Mouse (Mus musculus): ENCODE data around the gene Gm4767. TPM values are rescaled to one million over a fixed set of nuclear protein-coding genes. Genes with fewer than 3 reads are reported as not detected.
"Not testable (repeated sequence)": the region's sequence is repeated elsewhere in the genome, so short reads cannot be mapped to it uniquely, and the experiment has no call there.

Gm4767 gene
- total RNA-seq (2012; rRNA removed), result 1.6 and 2.6 TPM in 2 replicates

DNA sequence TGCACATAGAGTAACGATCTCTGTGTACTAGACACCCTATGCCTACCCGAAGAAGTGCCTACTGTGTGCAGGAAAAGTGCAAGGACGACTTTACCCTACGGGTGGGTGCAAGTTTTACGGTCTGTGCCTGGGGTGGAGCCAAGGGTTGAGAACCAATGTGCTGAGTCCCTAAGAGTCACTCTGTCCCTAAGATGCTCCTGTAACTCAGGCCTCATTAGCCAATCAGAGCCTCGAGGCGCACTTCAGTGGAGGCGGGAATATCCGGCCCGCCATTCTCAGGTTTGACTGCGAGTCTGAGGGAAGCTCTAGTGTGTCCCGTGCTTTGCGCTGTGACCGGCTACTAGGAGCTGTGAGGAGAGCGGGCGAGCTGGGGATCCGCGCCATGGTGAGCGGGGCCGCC, at the start of gene Gm4767:
Gene Gm4767 (plus strand): TSS at position 288 of the 400 bp plus-strand sequence.
- H3K4me3 ChIP-seq (ENCODE audit: insufficient read depth in 1 of 2, low read depth in 1 of 2, low read length in 2 of 2, poor library complexity in 1 of 2, severe bottlenecking in 1 of 2); H3K27ac ChIP-seq (ENCODE audit: insufficient read depth, low read depth, low read length, poor library complexity, severe bottlenecking); H3K9ac ChIP-seq (ENCODE audit: insufficient read depth, low read depth, low read length, poor library complexity, severe bottlenecking); DNase-seq (ENCODE audit: low read depth, low spot score); in situ Hi-C loops (cut with MboI; ENCODE audit: low sequenced_read_pairs in 2 of 2, unreplicated experiment in 2 of 2); H3K36me3 ChIP-seq (ENCODE audit: control insufficient read depth, insufficient read depth, low read length, poor library complexity, severe bottlenecking); H3K9me3 ChIP-seq (ENCODE audit: control insufficient read depth, insufficient read depth, low read depth, low read length); H3K4me1 ChIP-seq (ENCODE audit: control insufficient read depth in 2 of 2, insufficient read depth in 2 of 2, low read length in 2 of 2, poor library complexity in 1 of 2): not testable (repeated sequence)

DNA sequence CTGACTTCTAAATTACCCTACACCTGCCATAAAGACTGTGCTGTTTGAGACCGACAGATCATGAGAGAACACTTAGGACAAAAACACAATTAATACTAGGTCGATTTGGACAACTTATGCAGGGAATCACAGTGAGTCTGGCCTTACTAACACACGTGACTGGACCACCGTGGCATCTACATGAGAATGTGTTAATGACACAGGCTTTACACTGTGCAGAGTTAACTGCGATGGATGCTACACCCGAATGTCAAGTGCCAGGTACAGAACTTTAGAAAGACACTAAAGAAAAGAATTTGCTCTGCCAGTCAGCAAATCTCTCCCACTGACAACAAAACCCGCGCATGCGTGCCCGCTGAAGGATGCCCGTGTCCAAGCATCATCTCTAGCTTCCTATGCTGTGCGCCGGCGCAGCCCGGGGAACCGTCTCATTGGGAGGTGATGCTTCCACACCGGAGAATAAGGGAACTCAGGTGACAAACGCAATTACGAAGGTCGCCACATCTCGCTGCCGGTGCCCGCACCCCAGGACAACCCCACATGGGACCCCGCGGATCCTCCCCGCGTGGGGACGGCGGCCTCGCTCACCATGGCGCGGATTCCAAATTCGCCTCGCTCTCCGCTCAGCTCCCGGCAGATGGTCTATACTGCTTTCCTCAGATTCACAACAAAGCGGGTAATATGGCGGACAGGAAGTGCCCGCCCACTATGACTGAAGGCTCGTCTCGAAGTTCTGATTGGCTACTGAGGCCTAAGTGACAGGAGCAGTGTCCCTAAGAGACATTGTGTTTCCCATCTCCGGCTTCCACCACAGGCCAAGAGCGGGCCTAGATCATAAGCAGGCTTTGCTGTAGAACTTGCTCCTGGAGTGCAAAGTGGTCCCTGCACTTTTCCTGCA, 41.2 kb upstream of the Gm4767 start, which contains the start of gene Gm3055:
Gene Gm3055 (minus strand): TSS at position 656 of the 898 bp plus-strand sequence.
- H3K9me3 ChIP-seq (ENCODE audit: control insufficient read depth, insufficient read depth, low read depth, low read length); H3K27ac ChIP-seq (ENCODE audit: insufficient read depth, low read depth, low read length, poor library complexity, severe bottlenecking); H3K9ac ChIP-seq (ENCODE audit: insufficient read depth, low read depth, low read length, poor library complexity, severe bottlenecking); H3K36me3 ChIP-seq (ENCODE audit: control insufficient read depth, insufficient read depth, low read length, poor library complexity, severe bottlenecking); H3K4me1 ChIP-seq (ENCODE audit: control insufficient read depth in 2 of 2, insufficient read depth in 2 of 2, low read length in 2 of 2, poor library complexity in 1 of 2); H3K4me3 ChIP-seq (ENCODE audit: insufficient read depth in 1 of 2, low read depth in 1 of 2, low read length in 2 of 2, poor library complexity in 1 of 2, severe bottlenecking in 1 of 2); DNase-seq (ENCODE audit: low read depth, low spot score); in situ Hi-C loops (cut with MboI; ENCODE audit: low sequenced_read_pairs in 2 of 2, unreplicated experiment in 2 of 2): not testable (repeated sequence)

DNA sequence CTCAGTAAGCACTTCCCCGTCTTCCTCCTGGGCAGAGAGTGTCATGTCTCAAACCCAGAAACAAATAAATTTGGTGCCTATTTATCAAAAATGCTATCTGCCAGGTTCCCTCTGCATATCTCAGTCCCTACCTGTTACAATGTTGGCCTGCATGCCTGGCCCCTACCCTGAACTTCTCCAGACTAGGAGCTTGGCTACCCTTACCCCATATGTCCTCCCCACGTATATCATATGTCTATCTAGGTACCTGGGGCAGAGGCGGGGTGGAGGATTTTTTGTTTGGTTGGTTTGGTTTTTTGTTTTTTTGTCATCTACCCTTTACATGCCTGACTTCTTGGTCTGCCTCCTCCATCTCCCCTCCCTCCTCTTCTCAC, 40.6 kb upstream of the Gm4767 start:
- in situ Hi-C loops (cut with MboI; ENCODE audit: low sequenced_read_pairs in 2 of 2, unreplicated experiment in 2 of 2); DNase-seq (ENCODE audit: low read depth, low spot score); H3K9me3 ChIP-seq (ENCODE audit: control insufficient read depth, insufficient read depth, low read depth, low read length); H3K4me1 ChIP-seq (ENCODE audit: control insufficient read depth in 2 of 2, insufficient read depth in 2 of 2, low read length in 2 of 2, poor library complexity in 1 of 2); H3K36me3 ChIP-seq (ENCODE audit: control insufficient read depth, insufficient read depth, low read length, poor library complexity, severe bottlenecking); H3K4me3 ChIP-seq (ENCODE audit: insufficient read depth in 1 of 2, low read depth in 1 of 2, low read length in 2 of 2, poor library complexity in 1 of 2, severe bottlenecking in 1 of 2); H3K9ac ChIP-seq (ENCODE audit: insufficient read depth, low read depth, low read length, poor library complexity, severe bottlenecking); H3K27ac ChIP-seq (ENCODE audit: insufficient read depth, low read depth, low read length, poor library complexity, severe bottlenecking): not testable (repeated sequence)

GRCm38 (mm10) chr10:81846219-81846618, 34.2 kb downstream of the Gm4767 start:
- DNase-seq (ENCODE audit: low read depth, low spot score); H3K4me1 ChIP-seq (ENCODE audit: control insufficient read depth in 2 of 2, insufficient read depth in 2 of 2, low read length in 2 of 2, poor library complexity in 1 of 2); H3K9ac ChIP-seq (ENCODE audit: insufficient read depth, low read depth, low read length, poor library complexity, severe bottlenecking); H3K36me3 ChIP-seq (ENCODE audit: control insufficient read depth, insufficient read depth, low read length, poor library complexity, severe bottlenecking); in situ Hi-C loops (cut with MboI; ENCODE audit: low sequenced_read_pairs in 2 of 2, unreplicated experiment in 2 of 2); H3K4me3 ChIP-seq (ENCODE audit: insufficient read depth in 1 of 2, low read depth in 1 of 2, low read length in 2 of 2, poor library complexity in 1 of 2, severe bottlenecking in 1 of 2); H3K9me3 ChIP-seq (ENCODE audit: control insufficient read depth, insufficient read depth, low read depth, low read length); H3K27ac ChIP-seq (ENCODE audit: insufficient read depth, low read depth, low read length, poor library complexity, severe bottlenecking): not testable (repeated sequence)

GRCm38 (mm10) chr10:81863409-81864407, 51.7 kb downstream of the Gm4767 start, which contains the start of gene Gm32687:
TSS of gene Gm32687 (plus strand) at chr10:81863934.
- DNase-seq (ENCODE audit: low read depth, low spot score); H3K9me3 ChIP-seq (ENCODE audit: control insufficient read depth, insufficient read depth, low read depth, low read length); H3K4me1 ChIP-seq (ENCODE audit: control insufficient read depth in 2 of 2, insufficient read depth in 2 of 2, low read length in 2 of 2, poor library complexity in 1 of 2); H3K4me3 ChIP-seq (ENCODE audit: insufficient read depth in 1 of 2, low read depth in 1 of 2, low read length in 2 of 2, poor library complexity in 1 of 2, severe bottlenecking in 1 of 2); in situ Hi-C loops (cut with MboI; ENCODE audit: low sequenced_read_pairs in 2 of 2, unreplicated experiment in 2 of 2); H3K36me3 ChIP-seq (ENCODE audit: control insufficient read depth, insufficient read depth, low read length, poor library complexity, severe bottlenecking); H3K9ac ChIP-seq (ENCODE audit: insufficient read depth, low read depth, low read length, poor library complexity, severe bottlenecking); H3K27ac ChIP-seq (ENCODE audit: insufficient read depth, low read depth, low read length, poor library complexity, severe bottlenecking): not testable (repeated sequence)

Other genes starting within 250 kb of the Gm4767 start
- gene Tle2, start 237.6 kb upstream of the Gm4767 start, total RNA-seq (2012; rRNA removed), result 2.4 and 2.6 TPM in 2 replicates
- gene Tle6, start 211.1 kb upstream of the Gm4767 start, total RNA-seq (2012; rRNA removed), result 17.7 and 22.0 TPM in 2 replicates
- 2.3 and 2.5 TPM in 2 replicates for gene BC025920, start 205.9 kb upstream of the Gm4767 start, total RNA-seq (2012; rRNA removed)
- 14.5 and 16.7 TPM in 2 replicates for gene Sirt6, start 184.4 kb upstream of the Gm4767 start, total RNA-seq (2012; rRNA removed)
- 14.4 and 18.6 TPM in 2 replicates for gene Ankrd24, start 183.6 kb upstream of the Gm4767 start, total RNA-seq (2012; rRNA removed)
- gene Gm10778, start 163.1 kb upstream of the Gm4767 start, total RNA-seq (2012; rRNA removed), result 5.3 and 5.5 TPM in 2 replicates
- 6.1 and 7.3 TPM in 2 replicates for gene Zfp433, start 107.4 kb upstream of the Gm4767 start, total RNA-seq (2012; rRNA removed)
- 7.0 and 10.1 TPM in 2 replicates for gene Gm3055, start 41.0 kb upstream of the Gm4767 start, total RNA-seq (2012; rRNA removed)
- not detected in 2 replicates for gene Gm32687, start 51.7 kb downstream of the Gm4767 start, total RNA-seq (2012; rRNA removed)
- 6.2 and 6.6 TPM in 2 replicates for gene Zfp781, start 118.3 kb downstream of the Gm4767 start, total RNA-seq (2012; rRNA removed)
- 9.1 and 10.4 TPM in 2 replicates for gene Zfp873, start 235.9 kb downstream of the Gm4767 start, total RNA-seq (2012; rRNA removed)